Mouse (Mus musculus): ENCODE results near the gene Flvcr2.

DNA sequence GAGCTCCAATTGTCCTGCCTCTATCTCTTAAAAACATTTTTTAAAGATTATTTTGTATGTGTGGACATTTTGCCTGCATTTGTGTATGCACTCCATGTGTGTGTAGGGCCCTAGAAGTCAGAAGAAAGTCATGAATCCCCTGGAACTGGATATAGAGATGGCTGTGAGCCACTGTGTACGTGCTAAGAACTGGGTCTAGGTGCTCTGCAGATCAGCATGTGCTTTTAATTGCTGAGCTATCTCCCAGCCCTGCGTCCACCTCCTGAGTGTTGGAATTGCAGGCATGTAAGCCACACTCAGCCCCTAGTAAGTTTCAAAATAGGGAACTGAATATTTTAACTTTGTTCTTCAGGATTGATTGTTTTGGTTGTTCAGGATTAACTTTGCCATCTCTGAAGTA, 88.2 kb downstream of the Flvcr2 start:
- no peak for TF ChIP-seq POLR2A (IDR thresholded peaks at IDR 0.05; ENCODE audit: low read depth, low read length)
- no peak for TF ChIP-seq ZMIZ1 (IDR thresholded peaks at IDR 0.05; ENCODE audit: low read depth, low read length)
- no peak for TF ChIP-seq CTCF (conservative IDR thresholded peaks at IDR 0.05 in 1 of 2, IDR thresholded peaks at IDR 0.05 in 1 of 2; ENCODE audit: low read depth in 2 of 2, low read length in 2 of 2)
- no peak for TF ChIP-seq HCFC1 (IDR thresholded peaks at IDR 0.05; ENCODE audit: low read depth, low read length)
